Mouse (Mus musculus) frontal cortex, postnatal 36 days (tissue): ENCODE data around the gene Sez6l.

Experiments
- DNase-seq, 2 experiments: peaks; one replicate each; pipeline ENCODE4 v3.0.0; 2022; ENCODE audit warnings: low spot score in 2 of 2

Sez6l gene

GRCm38 (mm10) chr5:112533312-112534075 is 43.5 kb downstream of the Sez6l start:
- DNase-seq = no peak

DNA sequence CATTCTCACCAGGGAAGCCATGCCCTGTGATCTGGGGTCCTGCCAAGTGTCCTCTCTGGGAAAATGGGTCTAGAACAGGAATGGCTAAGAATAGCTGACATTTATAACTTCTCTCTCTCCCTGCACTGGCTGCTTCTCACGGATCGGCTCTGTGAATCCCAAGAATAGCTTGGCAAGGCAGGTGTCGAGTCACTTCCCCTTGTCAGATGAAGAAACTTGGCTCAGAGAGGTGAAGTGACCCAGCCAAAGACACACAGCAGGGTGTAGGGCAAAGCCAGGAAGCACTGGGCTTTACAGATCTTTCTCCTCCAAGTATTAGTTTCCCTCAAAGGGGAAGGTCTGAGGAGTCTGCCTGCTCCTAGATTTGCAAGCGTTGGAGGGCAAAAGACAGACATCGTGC is 44.1 kb downstream of the Sez6l start:
- DNase-seq = peak in 1 of 2 experiments; percentile 25

DNA sequence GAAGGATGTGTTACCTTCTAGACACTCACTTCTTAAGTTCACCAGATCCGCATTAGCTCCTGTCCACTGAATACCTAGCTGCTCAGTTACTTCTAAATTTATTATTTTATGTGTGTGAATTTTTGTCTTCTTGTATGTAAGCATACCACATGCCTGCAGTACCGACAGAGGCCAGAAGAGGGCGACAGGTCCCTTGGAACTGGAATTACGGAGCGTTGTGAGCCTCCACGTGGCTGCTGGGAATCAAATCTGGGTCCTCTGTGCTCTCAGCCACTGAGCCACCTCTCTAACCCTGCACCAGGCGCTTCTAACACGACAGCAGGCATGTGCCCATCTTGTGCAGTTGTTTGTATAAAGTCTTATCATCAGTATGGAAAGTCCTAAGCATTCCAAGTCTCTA is 44.8 kb downstream of the Sez6l start:
- no peak for DNase-seq

GRCm38 (mm10) chr5:112531111-112531510 is 45.9 kb downstream of the Sez6l start:
- DNase-seq = no peak

- peak in 1 of 2 experiments; percentile 60 for DNase-seq
Observed at GRCm38 (mm10) chr5:112526936-112527335, 50.0 kb downstream of the Sez6l start.

GRCm38 (mm10) chr5:112526435-112526834 is 50.5 kb downstream of the Sez6l start:
- peak in 1 of 2 experiments; percentile 38 for DNase-seq

DNA sequence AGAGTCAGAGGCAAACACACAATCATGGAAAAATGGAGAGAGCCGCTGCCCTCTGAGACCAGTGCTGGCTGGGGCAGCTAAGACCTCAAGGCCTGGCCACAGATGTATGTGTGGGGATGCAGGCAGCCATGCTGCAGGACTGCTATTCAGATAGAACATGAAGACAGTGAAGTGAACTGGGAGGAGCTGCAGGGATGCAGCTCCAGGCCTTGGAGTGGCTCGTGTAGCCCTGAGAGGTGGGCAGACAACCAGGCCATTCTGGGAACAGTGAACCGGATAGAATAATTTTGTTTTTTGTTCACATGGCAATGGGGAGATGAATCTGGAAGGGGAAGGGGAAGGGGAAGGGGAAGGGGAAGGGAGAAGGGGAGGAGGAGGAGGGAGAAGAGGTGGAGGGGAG is 51.0 kb downstream of the Sez6l start:
- no peak for DNase-seq

DNA sequence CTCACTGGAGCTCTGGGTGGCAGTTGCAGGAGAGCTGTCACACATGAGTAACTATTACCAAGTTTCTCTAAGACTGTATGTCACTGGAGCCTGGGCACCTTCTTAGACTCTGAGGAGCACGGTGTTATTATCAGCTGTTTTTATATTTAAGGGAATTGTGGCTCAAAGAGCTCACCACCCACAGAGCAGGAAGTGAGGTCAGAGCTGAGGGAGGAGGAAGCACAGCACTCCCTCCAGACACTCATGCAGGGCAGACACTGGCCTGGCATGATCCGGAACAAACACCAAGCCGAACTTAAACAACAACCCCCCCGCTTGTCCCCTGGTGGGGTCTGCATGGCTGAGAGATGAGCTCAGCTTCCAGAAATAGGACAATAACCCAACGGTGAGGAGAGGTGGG is 51.7 kb downstream of the Sez6l start:
- DNase-seq = peak in 1 of 2 experiments; percentile 45

DNA sequence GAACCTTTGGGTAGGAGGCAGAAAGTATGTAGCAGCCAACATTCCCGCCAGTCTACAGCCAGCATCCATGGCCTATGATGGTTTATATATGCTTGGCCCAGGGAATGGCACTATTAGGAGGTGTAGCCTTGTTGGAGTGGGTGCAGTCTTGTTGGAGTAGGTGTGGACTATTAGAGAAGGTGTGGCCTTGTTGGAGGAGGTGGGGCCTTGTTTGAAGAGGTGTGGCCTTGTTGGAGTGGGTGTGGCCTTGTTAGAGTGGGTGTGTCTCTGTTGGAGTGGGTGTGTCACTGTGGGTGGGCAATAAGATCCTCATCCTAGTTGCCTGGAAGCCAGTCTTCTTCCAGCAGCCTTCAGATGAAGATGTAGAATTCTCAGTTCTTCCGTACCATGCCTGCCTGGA is 53.2 kb downstream of the Sez6l start:
- DNase-seq = no peak

- DNase-seq = no peak
Observed at GRCm38 (mm10) chr5:112523331-112523730, 53.7 kb downstream of the Sez6l start.

DNA sequence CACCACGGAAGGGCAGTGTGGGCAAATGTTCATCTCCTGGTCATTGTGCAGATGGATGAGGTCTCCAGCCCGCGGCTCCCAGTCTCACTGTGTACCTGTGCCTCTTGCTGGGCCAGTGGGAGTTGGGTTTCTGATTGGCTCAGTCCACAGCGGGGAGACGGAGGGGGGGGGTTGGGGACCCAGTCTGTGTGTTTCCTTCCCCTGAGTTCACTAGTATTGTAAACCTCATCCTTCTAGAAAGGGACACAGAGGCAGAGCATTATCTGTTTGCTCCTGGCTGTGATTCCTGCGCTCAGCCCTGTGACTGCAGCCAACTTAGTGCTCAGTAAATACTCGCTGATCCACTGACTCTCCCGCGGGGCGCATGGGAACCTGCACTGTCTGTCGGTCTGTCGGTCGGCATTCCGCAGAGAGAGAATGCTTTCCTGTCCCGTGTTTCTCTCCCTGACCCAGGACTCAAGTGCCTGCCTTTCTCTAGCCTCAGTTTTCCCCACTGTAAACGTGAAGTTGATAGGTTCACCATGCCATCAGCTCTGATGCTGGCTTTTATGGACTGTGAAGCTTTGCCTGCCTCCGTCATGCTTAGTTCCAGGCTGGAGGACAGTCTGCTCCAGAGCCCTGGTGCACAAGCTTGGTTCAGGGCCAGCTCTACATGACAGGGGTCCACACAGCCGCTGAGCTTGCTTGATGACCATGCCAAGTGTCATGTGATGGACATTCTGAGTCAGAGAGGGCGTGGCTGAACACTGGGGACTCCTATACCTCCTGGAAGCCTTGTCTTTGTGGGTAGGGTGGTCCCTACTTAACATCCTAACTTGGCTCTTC is 55.1 kb downstream of the Sez6l start:
- no peak for DNase-seq

- DNase-seq = no peak
Observed at GRCm38 (mm10) chr5:112520826-112521702, 55.9 kb downstream of the Sez6l start.

DNA sequence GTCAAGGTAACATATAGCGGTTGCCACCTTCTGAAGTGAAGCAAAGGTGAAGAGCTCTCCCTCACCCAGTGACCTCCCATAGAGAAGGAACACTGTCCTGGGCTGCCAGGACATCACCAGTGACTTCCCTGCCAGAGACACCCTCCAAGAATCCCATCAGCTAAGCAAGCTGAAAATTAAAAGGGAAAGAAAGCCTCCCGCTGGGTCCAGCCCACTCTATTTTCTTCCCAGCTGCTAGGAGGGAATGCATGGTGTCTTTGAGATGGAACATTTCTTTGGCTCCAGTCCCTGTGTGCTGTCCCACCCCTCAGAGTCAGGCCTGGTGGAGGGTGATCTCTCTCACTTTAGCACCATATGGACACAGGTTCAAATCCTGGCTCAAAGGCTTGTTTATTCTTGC is 58.2 kb downstream of the Sez6l start:
- peak in 1 of 2 experiments; percentile 28 for DNase-seq

DNA sequence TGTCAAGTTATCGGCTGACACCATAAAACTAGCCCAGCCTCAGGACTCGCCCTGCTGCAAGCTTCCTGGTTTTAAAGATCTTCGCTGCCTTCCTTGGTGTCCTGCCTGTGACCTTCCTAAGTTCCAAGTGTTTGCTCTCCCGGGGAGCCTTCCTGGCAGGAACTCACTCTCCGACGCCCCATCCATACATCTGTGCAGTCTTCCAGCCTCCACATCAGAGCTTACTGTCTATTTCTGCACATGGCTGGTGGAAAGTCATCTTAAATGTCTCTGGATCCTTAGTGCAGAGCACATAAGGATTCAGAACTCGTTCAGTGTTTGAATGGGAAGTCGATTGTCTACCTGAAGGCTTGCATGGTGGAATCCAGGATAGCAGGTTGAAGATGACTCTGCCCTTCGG is 59.5 kb downstream of the Sez6l start:
- peak in 1 of 2 experiments; percentile 27 for DNase-seq

- no peak for DNase-seq
Observed at GRCm38 (mm10) chr5:112516527-112516926, 60.5 kb downstream of the Sez6l start.

DNA sequence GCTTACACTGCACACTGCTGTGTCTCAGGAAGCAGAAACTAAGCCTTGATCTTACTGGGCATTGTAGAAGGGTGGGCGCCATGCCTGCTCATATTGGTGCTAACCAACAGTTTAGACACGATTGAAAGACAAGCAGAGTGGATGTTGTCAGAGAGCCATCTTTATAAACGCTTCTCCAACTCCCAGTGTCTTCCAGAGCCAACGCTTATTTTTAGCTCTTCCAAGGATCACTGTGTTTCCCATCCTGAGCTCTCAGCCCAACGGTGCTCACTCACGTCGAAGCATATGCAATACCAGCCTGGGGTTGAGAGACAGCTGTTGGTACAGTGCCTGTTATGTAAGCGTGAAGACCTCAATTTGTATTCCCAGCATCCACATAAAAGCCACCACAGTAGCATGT is 66.6 kb downstream of the Sez6l start:
- peak in 1 of 2 experiments; percentile 58 for DNase-seq

GRCm38 (mm10) chr5:112509916-112510315 is 67.1 kb downstream of the Sez6l start:
- no peak for DNase-seq

GRCm38 (mm10) chr5:112505595-112505994 is 71.4 kb downstream of the Sez6l start:
- DNase-seq = peak in 1 of 2 experiments; percentile 36

- no peak for DNase-seq
Observed at GRCm38 (mm10) chr5:112501384-112501783, 75.6 kb downstream of the Sez6l start.

- DNase-seq = no peak
Observed at GRCm38 (mm10) chr5:112499918-112500682, 76.9 kb downstream of the Sez6l start.
